Mouse (Mus musculus) thymus, postnatal 36 days (tissue): Measurements from ENCODE around the gene Tex264.
"Not testable (repeated sequence)": the region's sequence is repeated elsewhere in the genome, so short reads cannot be mapped to it uniquely, and the experiment has no call there.

Source experiments
- DNase-seq, 2 experiments: peaks; one replicate each; pipeline ENCODE4 v3.0.0; 2022; ENCODE audit warnings: mixed read lengths in 2 of 2

Tex264 gene

DNA sequence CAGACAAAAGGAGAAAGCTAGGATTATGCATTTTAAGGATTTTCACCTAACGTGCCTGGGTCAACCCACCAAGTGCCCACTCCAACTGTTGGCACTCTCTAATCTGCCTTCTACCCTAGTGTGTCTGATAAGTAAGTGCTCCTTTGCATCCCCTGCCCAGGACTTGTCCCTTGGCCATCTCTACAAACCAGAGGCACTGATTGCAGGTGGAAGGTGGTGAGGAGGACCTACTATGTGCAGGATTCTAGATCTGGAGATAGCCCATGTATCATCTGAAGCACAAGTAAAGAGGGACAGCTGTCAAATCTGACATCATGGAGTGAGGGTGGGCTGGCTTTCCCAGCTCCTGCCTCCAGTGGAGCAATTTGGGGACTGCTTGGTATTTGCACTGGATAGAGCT lies 25.8 kb downstream of the Tex264 start:
- no peak for DNase-seq

DNA sequence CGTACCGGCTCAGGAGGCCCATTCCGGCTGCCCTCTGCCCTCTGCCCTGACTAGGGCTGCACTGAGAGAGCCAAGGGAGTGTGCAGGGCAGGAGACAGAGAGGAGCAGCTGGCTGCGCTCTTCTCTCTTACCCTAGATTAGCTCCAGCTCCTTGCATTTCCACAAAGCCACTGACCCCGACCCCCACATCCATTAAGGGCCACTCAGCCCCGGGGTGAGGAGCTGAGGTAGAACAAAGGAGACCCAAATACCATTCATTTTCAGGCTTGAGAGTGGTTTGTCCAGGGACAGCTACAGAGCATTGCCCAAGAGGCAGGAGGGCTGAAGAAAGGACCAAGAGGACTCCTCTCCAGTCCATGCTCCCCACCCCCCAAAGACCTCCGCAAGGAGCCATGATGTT lies 26.3 kb downstream of the Tex264 start:
- no peak for DNase-seq

DNA sequence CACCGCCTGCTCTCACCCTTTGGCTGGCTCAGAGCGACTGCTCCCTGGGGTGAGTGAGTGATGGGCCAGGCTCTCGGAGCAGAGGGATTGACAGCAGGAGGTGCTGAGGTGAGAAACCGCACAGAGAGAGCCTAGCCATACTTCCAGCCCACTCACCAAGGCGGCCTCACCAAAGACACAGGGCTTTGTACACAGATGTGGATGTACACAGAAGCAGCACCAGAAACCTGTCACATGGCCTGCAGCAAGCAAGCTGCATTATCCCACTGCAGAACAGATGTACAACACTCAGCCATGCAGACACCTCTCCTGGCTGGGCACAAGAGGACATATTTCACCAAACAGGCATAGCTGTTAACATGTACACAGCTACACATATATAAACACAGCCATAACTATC lies 28.1 kb downstream of the Tex264 start:
- DNase-seq = no peak

DNA sequence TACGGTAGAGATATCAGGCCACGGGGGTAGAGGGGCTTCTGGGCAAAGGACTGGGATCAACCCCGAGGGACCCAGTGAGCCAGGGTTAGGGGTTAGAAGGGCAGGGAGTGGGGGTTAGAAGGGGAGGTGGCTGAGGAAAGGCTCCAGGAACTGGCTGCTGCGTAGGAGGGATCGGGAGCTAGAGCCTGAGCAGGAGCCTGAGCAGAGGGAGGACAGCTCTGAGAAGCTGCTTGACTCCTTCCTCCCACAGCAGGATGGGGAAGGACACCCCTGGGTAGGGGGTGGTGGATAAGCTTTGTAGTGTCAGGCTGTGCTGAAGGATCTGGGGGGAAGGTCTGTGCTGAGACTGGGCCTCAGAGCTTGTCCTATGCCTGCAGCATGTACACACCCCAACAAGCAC lies 28.9 kb downstream of the Tex264 start:
- no peak for DNase-seq

DNA sequence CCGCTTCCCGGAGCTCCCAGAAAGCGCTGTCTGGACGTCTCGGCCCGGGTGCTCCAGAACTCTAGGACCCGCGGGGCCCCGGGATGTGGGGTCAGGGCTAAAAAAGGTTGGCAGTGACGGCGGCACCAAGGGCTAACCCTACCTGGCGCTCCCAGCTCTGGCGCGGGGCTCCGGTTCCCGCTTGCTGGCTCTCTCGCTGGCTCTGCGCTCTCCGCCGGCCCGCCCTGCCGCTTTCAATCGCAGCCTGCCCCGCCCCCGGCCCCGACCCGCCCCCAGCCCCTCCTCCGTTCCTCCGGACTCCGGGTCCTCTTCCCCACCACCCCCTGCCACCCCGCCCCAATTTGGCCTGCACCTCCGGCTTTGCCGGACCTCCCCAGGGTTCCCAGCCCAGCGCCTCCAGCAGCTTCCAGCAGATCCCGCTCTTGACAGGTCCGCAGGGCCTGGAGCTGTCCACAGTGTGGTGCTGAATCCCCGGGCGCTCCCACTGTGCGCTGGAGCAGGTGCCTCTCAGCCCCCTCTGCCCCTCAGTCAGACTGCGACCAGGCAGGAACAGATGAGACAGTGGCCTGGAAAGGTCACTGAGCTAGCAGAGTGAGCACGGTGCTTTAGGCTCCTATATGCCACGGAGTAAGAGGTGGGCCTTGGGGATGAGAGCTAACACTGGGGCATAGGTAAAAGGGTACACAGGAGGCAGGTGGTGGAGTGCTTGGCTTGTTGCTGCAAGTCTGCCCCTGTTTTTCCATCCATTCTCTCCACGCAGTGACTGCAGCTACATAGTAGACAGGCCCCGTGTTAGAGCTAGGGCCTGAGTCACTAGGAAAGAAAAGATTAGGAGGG lies 29.6 kb downstream of the Tex264 start, which contains the start of gene Grm2:
Gene Grm2, minus strand, starts transcription at position 199 of the 837 bp plus-strand sequence.
- DNase-seq = peak; percentile 38 to 42

DNA sequence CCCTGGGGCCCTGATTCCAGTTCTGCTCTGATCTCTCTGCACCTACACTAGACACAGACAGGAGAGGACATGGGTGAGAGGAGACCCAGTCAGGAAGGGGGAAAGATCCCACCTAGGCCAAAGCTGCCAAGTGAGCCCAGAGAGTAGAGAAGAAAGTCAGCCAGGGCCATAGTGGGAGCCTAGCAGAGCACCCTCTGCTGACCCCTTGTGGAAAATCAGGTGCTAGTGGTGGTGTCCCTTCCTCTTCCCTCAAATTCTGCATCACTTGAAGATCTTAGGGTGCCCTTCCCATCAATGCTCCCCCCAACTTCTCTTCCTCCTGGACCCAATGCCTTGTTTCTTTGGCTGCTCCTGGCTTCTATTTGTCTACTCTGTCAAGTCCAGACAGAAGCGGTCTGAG lies 33.0 kb downstream of the Tex264 start:
- no peak for DNase-seq

DNA sequence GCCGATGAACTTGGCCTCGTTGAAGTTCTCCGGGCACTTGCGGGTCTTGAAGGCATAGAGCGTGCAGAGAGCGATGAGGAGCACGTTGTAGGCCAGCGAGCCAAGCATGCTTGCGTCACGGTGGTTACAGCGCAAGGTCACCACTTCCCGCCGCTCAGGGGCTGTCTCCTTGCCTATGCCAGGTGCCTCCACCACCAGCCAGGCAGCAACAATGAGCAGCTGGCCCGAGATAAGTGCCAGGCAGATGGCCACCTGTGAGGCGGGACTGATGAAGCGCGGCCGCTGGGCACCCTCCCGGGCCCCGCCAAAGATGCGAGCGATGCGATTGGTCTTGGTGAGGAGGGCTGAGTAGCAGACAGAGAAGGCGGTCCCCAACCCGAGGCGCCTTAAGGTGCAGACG lies 38.5 kb downstream of the Tex264 start:
- no peak for DNase-seq

DNA sequence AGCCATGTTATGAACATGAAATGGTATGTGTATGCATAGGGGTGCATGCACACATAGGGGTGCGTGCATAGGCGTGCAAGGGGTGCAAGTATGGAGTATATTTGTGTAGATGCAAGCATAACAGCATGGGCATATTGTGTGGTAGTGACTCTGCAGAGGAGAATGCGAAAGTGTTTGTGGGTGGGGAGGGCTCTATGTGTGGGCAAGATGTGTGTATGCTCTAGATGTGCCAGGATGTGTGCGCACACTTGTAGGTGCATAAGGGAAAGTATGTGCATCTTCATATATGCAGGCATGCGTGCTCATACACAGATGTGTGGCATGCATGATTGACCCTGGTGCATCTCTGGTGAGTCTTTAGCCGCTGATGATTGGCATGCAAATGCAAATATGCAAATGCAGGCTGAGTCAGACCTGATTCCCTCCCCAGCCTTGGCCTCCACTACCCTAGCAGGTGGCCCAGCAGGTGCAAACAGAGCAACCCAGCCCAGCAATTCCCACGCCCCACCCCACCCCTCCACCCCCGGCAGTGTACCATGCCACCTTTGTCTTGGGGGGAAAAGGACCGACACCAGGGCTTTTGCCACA lies 39.9 kb downstream of the Tex264 start:
- DNase-seq = no peak

DNA sequence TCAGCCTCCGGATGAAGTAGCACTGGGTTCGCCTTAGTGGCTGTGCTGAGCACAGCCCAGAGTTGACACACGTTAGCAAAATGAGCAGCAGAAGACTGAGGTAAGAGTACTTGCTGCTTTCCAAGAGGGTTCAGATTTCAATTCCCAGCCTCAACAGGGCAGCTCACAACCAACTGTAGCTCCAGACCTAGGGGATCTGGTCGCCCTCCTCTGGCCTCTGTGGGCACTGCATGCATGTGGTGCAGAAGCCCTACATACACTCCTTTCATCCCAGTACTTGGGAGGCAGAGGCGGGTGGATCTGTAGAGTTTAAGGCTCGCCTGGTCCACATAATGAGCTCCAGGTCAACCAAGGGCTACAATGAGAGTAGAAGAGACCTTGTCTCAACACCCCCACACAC lies 41.9 kb downstream of the Tex264 start:
- no peak for DNase-seq

DNA sequence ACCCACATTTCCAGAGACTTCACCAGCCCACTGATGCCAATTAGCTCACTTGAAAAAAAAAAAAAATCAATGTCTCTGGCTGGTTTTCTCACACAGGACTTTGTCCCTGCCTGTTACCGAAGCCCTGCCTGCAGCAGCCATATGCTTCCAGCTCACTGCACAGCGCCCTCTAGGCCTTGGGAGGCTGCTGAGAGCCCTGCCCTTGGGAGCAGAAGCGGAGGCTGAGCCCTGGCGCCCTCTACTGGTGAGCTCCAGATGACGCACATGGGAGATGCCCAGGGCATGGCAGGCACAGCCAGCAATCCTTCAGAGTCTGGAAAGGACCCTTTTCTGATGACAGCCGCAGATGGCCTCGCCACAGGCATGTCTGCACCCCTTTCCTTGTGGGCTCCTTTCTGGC lies 42.6 kb downstream of the Tex264 start:
- peak; percentile 76 to 77 for DNase-seq

DNA sequence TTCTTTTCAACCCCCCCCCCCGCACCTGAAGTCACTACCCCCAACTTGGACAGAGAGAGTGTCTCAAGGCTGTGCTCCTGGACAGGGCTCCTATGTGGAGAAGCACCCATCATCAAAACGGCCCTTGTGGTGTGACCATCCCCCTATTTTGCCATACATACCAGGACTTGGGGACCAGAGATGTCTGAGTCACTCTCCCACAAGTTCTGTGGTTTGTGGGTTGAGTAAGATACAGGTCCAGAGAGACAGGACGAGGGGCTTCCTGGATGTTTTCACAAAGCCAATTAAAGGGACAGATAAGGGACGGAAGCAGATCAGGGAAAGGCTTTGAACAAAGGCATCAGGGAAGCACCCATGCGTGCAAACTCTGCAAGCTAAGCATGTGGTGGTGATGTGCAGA lies 44.4 kb downstream of the Tex264 start:
- no peak for DNase-seq

DNA sequence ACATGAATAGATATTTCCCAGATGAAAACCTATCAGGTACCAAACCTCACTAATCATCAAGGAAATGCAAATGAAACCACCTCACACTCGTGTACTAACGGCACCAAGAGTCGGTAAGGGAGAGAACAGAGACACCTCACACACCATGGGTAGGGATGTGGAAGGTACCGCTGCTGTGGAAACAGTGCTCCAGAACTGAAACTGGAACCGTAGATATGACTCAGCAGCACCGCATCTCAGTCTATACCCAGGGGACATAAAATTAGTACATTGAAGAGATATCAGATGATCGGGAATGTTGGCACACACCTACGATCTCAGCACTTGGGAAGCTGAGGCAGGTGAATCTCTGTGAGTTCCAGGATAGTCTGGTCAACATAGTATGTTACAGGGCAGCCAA lies 47.6 kb downstream of the Tex264 start:
- DNase-seq = no peak

DNA sequence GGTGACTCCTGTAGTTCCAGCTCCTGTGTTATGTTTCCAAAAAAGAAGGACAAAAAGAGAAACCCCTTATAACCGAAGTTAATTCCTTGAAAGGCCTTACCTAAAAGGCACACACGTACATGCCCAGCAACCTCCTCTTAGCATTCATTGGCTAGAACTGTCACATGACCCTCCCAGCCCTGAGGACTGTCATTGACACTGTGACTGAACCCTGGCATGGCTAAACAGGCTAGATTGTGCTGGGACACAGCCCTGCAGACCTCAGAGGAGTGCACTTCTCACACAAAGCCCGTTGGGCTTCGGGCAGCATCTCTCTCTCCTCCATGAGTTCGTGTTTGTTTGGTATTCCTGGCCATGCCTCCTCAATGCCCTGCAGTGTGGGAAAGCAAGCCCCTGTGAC lies 53.5 kb downstream of the Tex264 start:
- no peak for DNase-seq

DNA sequence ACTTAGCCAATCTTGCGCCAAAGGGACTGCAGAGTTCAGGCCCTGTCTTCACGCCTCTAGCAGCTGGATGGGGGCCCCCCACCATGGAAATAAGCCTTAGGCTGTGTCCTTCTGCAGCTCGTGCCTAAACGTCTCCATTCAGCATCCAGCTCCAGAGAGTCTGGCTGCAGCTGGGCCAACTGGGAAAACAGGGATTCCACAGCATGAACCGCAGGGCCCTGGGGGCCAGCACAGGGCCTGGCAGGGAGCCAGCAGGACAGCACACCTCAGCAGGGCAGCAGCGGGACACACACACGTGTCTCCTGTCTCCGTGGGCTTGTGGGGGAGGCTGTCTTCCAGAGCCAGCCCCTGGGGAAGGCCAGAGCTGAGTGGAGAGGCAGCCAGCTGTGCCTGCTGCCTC lies 57.9 kb downstream of the Tex264 start:
- DNase-seq = not testable (repeated sequence)

DNA sequence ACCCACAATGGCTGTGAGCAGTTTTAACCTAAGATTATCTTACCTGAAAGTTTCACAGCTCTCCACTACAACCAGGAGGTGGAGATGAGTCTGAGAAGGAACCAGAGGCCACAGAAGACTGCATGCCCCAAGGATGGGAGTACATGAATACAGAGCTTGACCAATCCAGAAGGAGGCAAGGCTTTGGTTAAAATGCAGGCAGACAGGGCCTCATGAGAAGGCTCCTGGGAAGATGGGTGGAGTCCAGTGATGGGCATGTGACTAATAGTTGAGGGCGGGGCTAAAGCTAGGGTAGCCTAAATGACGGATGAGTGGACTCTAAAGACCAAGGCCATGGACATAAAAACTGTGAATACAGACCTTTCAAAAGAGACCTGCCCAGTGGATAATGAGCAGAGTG lies 59.4 kb downstream of the Tex264 start, which contains the start of gene Iqcf6:
Gene Iqcf6, plus strand, starts transcription at position 301 of the 400 bp plus-strand sequence.
- no peak for DNase-seq

DNA sequence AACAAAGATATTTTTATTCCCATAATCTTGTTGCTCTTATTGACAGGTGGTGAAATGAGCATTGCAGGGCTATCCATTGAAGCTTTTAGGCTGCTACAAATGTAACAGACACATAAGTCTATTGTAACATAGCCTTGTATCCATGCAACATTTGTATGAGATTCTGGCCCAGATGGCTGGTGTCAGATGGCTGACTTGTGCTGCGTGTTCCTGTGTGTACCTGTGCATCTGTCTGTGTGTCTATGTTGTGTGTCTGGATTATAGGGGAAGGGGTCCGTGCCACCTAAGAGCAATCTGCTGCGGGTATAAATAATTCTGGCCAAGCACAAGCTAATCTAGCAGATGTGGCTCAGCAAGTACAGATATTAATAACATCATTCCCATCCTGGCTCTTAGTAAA lies 68.2 kb downstream of the Tex264 start:
- no peak for DNase-seq

DNA sequence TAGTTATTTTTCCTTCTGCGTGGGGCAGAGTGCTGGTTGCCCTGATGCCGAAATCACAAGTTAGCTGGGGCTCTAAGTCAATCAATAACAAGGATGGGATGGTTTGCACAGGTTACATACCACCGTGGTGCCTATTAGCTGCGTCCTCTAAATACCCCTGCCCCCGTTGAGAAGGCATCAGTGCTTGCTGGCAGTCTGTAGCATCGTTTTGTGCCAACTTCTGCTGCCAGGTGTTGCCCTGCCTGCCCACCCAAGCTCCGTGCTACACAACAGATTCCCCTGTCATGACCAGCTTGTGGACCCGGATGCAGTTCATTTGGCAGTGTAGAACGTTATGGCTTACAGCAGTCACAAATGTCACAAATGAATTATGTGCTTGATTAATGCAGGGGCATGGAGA lies 69.4 kb downstream of the Tex264 start:
- no peak for DNase-seq

DNA sequence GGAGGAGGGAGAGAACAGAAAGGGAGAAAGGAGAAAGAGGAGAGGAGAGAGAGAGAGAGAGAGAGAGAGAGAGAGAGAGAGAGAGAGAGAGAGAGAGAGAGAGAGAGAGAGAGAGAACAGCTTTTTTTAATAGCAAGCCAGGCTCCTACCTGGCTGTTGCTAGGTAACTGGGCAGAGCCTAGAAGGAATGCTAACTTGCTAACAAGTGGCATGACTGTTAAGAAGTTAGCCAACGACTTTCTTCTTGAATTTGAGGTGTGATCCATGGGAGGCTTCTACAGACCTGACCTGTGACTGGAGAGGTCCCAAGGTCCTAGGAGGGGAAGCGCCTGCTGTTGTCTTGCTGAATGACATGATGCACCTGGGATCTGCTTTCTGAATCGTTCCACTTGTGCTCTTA lies 71.1 kb downstream of the Tex264 start:
- DNase-seq = no peak

DNA sequence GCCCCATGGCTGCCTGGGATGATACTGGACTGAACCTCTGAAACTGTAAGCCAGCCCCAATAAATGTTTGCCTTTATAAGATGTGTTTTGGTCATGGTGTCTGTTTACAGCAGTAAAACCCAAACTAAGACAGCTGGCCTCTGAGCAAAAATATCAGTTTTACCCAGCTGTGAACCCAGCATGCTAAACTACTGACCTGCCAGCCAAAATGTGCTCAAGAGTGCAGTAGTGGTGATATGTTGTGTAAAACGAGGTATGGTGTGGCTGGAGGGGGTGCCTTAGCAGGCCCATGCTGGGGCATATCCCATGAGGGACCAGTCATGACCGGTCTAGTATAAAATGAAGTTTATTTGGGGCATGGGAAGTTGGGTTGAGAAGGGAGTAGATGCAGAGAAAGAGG lies 71.8 kb downstream of the Tex264 start:
- DNase-seq = no peak

DNA sequence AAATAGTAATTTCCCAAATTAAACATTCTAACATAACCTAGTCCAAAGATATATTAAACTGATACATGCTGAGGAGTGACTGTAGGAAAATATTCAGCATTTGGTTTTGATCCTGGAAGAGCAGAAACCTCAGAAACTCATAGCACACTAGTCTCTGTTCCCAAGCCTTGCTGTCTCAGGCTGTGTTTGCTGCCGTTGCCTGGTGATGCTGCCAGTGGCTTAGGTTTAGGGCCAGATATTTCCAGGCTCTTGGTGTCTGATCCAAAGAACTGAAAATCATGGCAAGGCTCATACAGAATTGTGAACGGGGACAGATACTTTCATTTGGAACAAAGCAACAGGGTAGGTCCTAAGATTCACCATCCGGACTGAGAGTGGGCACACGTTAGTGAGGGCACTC lies 75.0 kb downstream of the Tex264 start:
- DNase-seq = no peak
